Mouse (Mus musculus): ENCODE measurements around the gene Hist1h4k. TPM values are rescaled to one million over a fixed set of nuclear protein-coding genes. Genes with fewer than 3 reads are reported as not detected.
"Not testable (repeated sequence)": the region's sequence is repeated elsewhere in the genome, so short reads cannot be mapped to it uniquely, and the experiment has no call there.

Hist1h4k gene
- polyA plus RNA-seq, 1 experiment from 2014 or later = 4.6 TPM

- not testable (repeated sequence) for H3K9me3 ChIP-seq (replicated peaks; ENCODE audit: control insufficient read depth, low read length); H3K27me3 ChIP-seq (replicated peaks; ENCODE audit: control insufficient read depth, insufficient read depth, low read length); H3K36me3 ChIP-seq (ENCODE audit: control insufficient read depth, insufficient read depth, low read length)
- Histone ChIP-seq H3K27ac (ENCODE audit: low read depth, low read length) (peak within 1 kb of the TSS; percentile 94), H3K4me1 (ENCODE audit: control insufficient read depth, insufficient read depth, low read length) (peaks cover 25% of the 10 kb centered on the region), H3K4me3 (ENCODE audit: low read depth, low read length) (peak within 1 kb of the TSS; percentile 40), H3K4me2 (ENCODE audit: low read length) (peak within 1 kb of the TSS; percentile 84), H3K9ac (ENCODE audit: low read length) (peak within 1 kb of the TSS; percentile 80)
- DNase-seq (ENCODE audit: low spot score) = peak; percentile 99
- WGBS = under 1% methylated on average over 26 of the region's 50 CpGs
- ATAC-seq = peak; percentile 94
Observed at GRCm38 (mm10) chr13:21715864-21716539, 34.3 kb downstream of the Hist1h4k start, which contains the start of the genes Hist1h2bl and Hist1h2ai. TSS of gene Hist1h2bl (minus strand) at chr13:21716143. TSS of gene Hist1h2ai (plus strand) at chr13:21716422.

- ATAC-seq (no peak), DNase-seq (ENCODE audit: low spot score) (peak; percentile 41)
- H3K27ac ChIP-seq (ENCODE audit: low read depth, low read length) = peak overlapping the region; percentile 94
- H3K9me3 ChIP-seq (replicated peaks; ENCODE audit: control insufficient read depth, low read length) = no peaks in the 10 kb centered on the region
- H3K9ac ChIP-seq (ENCODE audit: low read length) = peak overlapping the region; percentile 69
- no peaks in the 10 kb centered on the region for H3K36me3 ChIP-seq (ENCODE audit: control insufficient read depth, insufficient read depth, low read length)
- peaks cover 20% of the 10 kb centered on the region for H3K4me1 ChIP-seq (ENCODE audit: control insufficient read depth, insufficient read depth, low read length)
- H3K4me3 ChIP-seq (ENCODE audit: low read depth, low read length) = peak overlapping the region; percentile 40
- peak overlapping the region; percentile 78 for H3K4me2 ChIP-seq (ENCODE audit: low read length)
- under 1% methylated on average over 19 of the region's 22 CpGs for WGBS
- no peaks in the 10 kb centered on the region for H3K27me3 ChIP-seq (replicated peaks; ENCODE audit: control insufficient read depth, insufficient read depth, low read length)
Observed at GRCm38 (mm10) chr13:21715131-21715863, 35.0 kb downstream of the Hist1h4k start.

GRCm38 (mm10) chr13:21714725-21715124 is 35.6 kb downstream of the Hist1h4k start:
- no peaks in the 10 kb centered on the region for H3K36me3 ChIP-seq (ENCODE audit: control insufficient read depth, insufficient read depth, low read length)
- H3K4me1 ChIP-seq (ENCODE audit: control insufficient read depth, insufficient read depth, low read length) = peaks cover 15% of the 10 kb centered on the region
- under 1% methylated on average over 7 of the region's 7 CpGs for WGBS
- peak overlapping the region; percentile 78 for H3K4me2 ChIP-seq (ENCODE audit: low read length)
- no peaks in the 10 kb centered on the region for H3K9me3 ChIP-seq (replicated peaks; ENCODE audit: control insufficient read depth, low read length)
- H3K27me3 ChIP-seq (replicated peaks; ENCODE audit: control insufficient read depth, insufficient read depth, low read length) = no peaks in the 10 kb centered on the region
- peak overlapping the region; percentile 94 for H3K27ac ChIP-seq (ENCODE audit: low read depth, low read length)
- peak overlapping the region; percentile 69 for H3K9ac ChIP-seq (ENCODE audit: low read length)
- no peak for ATAC-seq
- DNase-seq (ENCODE audit: low spot score) = peak; percentile 83
- peak overlapping the region; percentile 40 for H3K4me3 ChIP-seq (ENCODE audit: low read depth, low read length)

DNA sequence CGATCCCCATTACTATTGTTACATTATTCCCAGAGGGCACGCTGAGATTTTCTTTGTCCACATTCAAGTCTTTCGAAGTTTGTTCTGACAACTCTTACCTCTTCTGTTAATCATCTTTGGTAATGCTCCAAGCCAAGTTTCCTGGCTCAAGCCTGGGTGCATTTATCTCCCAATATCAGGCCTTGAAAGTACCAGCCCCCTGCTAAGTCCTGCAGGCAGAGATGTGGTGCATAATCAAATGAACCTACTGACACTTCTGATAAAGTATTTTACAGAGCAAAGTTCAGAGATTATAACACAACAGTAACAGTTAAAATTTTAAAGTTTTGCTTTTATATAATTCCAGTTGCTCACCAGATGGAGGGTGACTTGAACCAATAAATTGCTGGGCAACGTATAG is 38.6 kb downstream of the Hist1h4k start:
- H3K4me1 ChIP-seq (ENCODE audit: control insufficient read depth, insufficient read depth, low read length) = peaks cover 8% of the 10 kb centered on the region
- no peak for ATAC-seq
- 19% methylated on average over 4 of the region's 4 CpGs for WGBS
- H3K9me3 ChIP-seq (replicated peaks; ENCODE audit: control insufficient read depth, low read length) = no peaks in the 10 kb centered on the region
- H3K27me3 ChIP-seq (replicated peaks; ENCODE audit: control insufficient read depth, insufficient read depth, low read length) = no peaks in the 10 kb centered on the region
- peak overlapping the region; percentile 67 for H3K4me2 ChIP-seq (ENCODE audit: low read length)
- no peak for DNase-seq (ENCODE audit: low spot score)
- no peak overlapping the region for H3K27ac ChIP-seq (ENCODE audit: low read depth, low read length)
- peak overlapping the region; percentile 56 for H3K4me3 ChIP-seq (ENCODE audit: low read depth, low read length)
- H3K36me3 ChIP-seq (ENCODE audit: control insufficient read depth, insufficient read depth, low read length) = no peaks in the 10 kb centered on the region
- H3K9ac ChIP-seq (ENCODE audit: low read length) = peak overlapping the region; percentile 54; the same call in 1 of the 2 replicates

GRCm38 (mm10) chr13:21710821-21711525 is 39.3 kb downstream of the Hist1h4k start:
- Histone ChIP-seq H3K9ac (ENCODE audit: low read length) (peak overlapping the region; percentile 54), H3K9me3 (replicated peaks; ENCODE audit: control insufficient read depth, low read length) (no peaks in the 10 kb centered on the region), H3K27me3 (replicated peaks; ENCODE audit: control insufficient read depth, insufficient read depth, low read length) (no peaks in the 10 kb centered on the region), H3K4me2 (ENCODE audit: low read length) (peak overlapping the region; percentile 67), H3K4me1 (ENCODE audit: control insufficient read depth, insufficient read depth, low read length) (peaks cover 8% of the 10 kb centered on the region), H3K27ac (ENCODE audit: low read depth, low read length) (no peak overlapping the region), H3K4me3 (ENCODE audit: low read depth, low read length) (peak overlapping the region; percentile 56), H3K36me3 (ENCODE audit: control insufficient read depth, insufficient read depth, low read length) (no peaks in the 10 kb centered on the region)
- ATAC-seq = peak; percentile 84
- peak; percentile 84 for DNase-seq (ENCODE audit: low spot score)
- 2% methylated on average over 22 of the region's 22 CpGs for WGBS

- H3K27me3 ChIP-seq (replicated peaks; ENCODE audit: control insufficient read depth, insufficient read depth, low read length) = no peaks in the 10 kb centered on the region
- peak overlapping the region; percentile 66; the same call in 1 of the 2 replicates for H3K27ac ChIP-seq (ENCODE audit: low read depth, low read length)
- no peaks in the 10 kb centered on the region for H3K9me3 ChIP-seq (replicated peaks; ENCODE audit: control insufficient read depth, low read length)
- H3K4me2 ChIP-seq (ENCODE audit: low read length) = peak overlapping the region; percentile 67
- DNase-seq (ENCODE audit: low spot score) (peak; percentile 89), ATAC-seq (peak; percentile 86)
- H3K9ac ChIP-seq (ENCODE audit: low read length) = peak overlapping the region; percentile 63
- WGBS = under 1% methylated on average over 32 of the region's 32 CpGs
- H3K36me3 ChIP-seq (ENCODE audit: control insufficient read depth, insufficient read depth, low read length) = no peaks in the 10 kb centered on the region
- peak overlapping the region; percentile 56 for H3K4me3 ChIP-seq (ENCODE audit: low read depth, low read length)
- peaks cover 4% of the 10 kb centered on the region for H3K4me1 ChIP-seq (ENCODE audit: control insufficient read depth, insufficient read depth, low read length)
Observed at GRCm38 (mm10) chr13:21710031-21710711, 40.1 kb downstream of the Hist1h4k start.

DNA sequence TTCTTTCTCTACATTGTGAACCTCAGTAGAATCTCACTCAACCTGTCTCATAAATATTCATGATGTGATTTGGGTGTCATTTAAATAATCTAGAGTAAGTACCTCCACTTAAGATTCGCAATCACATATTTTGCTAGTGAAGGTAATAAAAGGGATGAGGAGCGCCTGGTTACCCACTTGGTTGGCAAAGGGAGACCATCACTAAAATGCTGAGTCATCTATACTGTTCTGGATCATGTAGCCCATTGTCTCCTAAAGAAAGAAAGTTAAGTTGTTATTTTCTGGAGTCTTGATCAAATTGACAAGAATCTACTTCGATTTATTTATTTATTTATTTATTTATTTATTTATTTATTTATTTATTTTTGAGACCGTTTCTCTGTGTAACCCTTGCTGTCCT is 43.6 kb downstream of the Hist1h4k start:
- WGBS = 71% methylated on average over 4 of the region's 4 CpGs
- ATAC-seq = no peak

More for the DNA sequence above, 43.6 kb downstream of the Hist1h4k start:
- no peak overlapping the region for H3K27ac ChIP-seq (ENCODE audit: low read depth, low read length)
- no peak overlapping the region for H3K9ac ChIP-seq (ENCODE audit: low read length)
- no peaks in the 10 kb centered on the region for H3K36me3 ChIP-seq (ENCODE audit: control insufficient read depth, insufficient read depth, low read length)
- no peak overlapping the region for H3K4me3 ChIP-seq (ENCODE audit: low read depth, low read length)
- no peak for DNase-seq (ENCODE audit: low spot score)
- no peaks in the 10 kb centered on the region for H3K4me1 ChIP-seq (ENCODE audit: control insufficient read depth, insufficient read depth, low read length)
- H3K27me3 ChIP-seq (replicated peaks; ENCODE audit: control insufficient read depth, insufficient read depth, low read length) = no peaks in the 10 kb centered on the region
- H3K9me3 ChIP-seq (replicated peaks; ENCODE audit: control insufficient read depth, low read length) = no peaks in the 10 kb centered on the region
- H3K4me2 ChIP-seq (ENCODE audit: low read length) = no peak overlapping the region

All from forebrain, embryonic 14.5 days (tissue).